Mouse (Mus musculus): ENCODE measurements around the gene Jph2. TPM values are rescaled to one million over a fixed set of nuclear protein-coding genes. Genes with fewer than 3 reads are reported as not detected.
"Not testable (repeated sequence)": the region's sequence is repeated elsewhere in the genome, so short reads cannot be mapped to it uniquely, and the experiment has no call there.

Jph2 gene
- total RNA-seq, 2 experiments from 2014 or later: 350 to 362 TPM

DNA sequence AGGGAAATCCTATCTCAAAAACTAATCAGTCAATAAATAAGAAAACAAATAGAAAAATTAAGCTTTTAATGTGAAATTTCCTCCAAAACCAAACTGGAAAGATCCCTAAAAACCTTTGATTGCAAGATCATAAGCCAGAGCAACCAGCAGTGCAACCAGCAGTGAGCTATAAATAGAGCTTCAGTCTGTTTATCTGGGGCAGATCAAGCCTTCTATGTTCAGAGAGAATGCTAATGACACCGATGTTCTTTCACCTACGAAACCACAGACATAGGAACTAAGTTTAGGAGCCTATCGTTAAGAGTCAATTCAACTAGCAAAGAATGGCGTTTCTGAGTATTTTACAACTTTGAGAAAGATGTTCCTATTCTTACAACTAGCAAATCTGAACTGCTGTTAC, 14.0 kb upstream of the Jph2 start:
- DNase-seq: no peak

DNA sequence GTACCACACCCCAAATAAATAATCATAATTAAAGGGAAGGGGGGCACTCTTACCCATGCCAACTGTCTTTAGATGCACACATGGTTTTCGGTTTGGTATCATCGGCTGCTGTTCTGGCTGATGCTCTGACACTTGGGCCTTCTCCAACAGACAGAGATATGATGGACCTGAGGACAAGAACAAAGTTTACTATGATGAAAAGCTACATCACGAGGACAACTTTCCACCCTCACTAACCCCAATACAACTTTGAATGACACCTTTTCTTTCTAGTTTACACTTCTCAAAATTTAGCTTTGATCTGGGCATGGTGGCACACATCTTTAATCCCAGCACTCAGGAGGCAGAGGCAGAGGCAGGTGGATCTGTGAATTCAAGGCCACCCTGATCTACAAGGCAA, 13.6 kb upstream of the Jph2 start:
- not testable (repeated sequence) for DNase-seq

DNA sequence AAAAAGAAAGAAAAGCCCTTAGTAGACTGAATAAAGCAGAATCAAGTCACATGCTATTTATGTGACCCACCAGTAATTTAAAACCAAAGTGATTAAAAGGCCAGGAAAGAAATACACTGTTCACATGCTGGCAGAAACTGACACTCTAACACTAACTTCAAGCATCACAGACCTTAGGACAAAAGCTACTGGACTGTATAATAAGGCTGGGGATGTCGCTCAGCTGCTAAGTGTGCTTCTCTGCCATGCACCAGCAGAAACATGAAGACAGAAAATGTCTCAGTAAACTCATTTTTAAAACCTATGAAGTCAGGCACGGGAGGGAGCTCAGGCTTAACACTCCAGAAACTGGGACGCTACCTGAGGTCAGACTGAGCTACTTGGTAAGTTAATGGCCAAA, 12.4 kb upstream of the Jph2 start:
- no peak for DNase-seq

DNA sequence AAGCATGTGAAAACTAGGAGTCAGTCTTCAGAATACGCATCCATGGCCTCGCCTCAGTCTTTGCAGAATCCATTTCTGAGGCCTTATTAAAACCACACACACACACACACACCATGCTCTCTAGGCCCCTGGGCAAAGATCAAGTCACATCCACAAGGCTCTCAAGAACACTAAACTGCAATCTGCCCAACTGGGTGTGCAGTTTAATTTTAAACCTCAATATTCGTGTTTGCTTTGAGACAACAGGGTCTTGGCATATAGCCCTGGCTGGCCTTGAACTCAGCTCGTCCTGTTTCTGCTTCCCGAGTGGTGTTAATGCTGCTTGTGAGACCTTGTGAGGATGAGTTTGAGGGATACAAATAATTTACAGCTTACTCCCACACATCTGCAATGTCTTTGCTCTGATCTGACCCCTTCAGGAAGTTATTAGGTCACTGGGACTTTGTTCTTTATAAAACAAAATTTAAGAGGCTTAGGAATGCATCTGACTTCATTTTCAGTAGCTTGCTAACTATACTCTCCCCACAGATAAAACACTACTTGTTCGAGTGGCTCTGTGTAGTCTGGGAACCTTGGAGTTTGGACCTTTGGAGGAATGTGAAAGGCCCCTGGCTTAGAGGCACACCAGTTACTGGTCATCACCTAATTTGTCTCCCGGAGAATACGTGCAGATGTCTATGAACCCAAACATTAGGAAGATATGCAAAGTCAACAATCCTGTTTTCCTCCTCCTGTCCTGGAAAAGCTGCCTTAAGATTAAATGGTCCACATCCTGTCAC, 6.4 kb upstream of the Jph2 start:
- no peak for DNase-seq

DNA sequence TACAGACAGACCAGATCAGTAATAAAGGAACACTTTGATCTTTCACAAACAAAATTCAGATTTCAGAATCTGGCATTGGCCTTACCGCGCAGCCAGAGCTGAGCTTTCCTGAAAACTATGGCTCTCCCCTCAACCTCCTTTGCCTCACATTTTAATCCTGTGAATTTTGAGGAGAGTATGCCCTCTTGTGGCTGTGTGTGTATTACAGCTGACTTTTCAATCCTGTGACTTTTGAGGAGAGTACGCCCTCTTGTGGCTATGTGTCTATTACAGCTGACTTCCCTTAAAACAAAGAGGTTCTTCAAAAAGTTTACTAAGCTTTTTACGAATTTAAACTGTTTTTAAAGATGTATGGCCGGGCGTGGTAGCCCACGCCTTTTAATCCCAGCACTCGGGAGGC, 3.4 kb upstream of the Jph2 start:
- peak; percentile 72 for DNase-seq

DNA sequence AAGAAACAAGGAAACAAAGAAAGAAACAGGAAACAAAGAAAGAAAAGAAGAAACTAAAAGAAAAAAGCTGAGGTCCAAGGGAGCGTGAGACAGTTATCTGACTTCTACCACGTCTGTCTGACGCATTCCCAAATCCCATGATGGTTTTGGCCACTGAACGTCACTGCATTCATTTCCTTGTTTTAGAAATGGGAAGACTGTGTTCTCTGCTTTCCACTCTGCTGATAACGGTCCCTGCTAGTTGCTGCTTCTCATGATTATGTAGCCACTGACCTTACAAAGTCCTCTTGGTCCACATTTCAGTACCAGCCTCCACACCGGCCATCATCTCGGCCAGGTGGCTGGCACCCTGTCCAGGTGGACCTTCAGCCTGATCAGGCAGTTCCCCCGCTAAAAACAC, 1.4 kb upstream of the Jph2 start:
- no peak for DNase-seq

DNA sequence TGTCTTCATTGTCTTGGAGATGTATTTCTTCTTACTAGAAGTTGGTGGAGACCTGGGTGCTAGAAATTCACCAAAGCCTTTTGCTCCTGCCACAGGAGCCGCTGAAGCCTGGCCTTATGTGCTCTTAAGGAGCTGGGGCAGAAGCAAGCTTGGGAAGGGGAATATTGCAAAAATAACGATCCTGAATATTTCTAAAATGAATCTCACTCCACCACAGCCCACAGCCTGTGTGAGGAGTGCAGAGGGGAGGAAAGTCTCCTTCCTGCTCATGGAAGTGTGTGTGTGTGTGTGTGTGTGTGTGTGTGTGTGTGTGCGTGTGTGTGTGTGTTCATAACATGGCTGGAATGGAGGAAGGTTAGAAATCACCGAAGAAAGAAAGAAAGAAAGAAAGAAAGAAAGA, 977 bp upstream of the Jph2 start:
- no peak for DNase-seq

DNA sequence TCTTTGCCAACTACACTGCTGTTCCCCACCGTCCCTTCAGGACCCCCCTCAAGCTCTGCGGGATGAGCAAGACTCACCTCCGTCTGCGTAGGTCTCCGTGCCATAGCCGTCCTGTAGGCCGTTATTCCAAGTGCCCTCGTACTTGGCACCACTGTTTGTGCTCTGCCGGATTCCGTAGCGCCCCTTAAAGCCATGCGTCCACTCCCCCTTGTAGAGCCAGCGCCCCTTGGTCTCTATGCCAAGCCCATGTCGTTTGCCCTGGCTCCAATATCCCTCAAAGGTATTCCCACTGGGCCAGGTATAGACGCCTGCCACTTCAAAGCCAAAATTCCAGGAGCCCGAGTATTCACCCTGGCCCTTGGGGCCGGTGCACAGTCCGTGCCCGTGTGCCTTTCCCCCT, 722 bp downstream of the Jph2 start:
- no peak for DNase-seq

DNA sequence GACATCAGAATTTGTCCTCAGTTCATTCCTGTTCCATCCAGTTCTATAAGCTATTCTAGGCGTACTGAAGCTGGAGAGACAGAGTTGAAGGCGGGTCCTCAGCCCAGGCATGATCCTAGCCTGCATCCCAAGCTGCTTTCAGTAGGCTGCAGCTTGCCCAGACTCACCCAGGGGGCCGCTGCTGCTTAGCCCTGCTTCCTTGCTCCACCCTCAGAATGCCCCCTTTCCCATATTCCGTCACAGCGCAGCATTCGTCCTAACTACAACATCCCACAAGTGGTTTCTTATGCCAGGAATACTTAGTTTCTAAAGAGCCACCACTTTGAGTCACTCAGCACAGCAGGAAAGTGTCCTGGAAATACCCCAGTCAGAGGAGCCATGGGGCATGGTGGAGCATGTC, 2.8 kb downstream of the Jph2 start:
- no peak for DNase-seq

DNA sequence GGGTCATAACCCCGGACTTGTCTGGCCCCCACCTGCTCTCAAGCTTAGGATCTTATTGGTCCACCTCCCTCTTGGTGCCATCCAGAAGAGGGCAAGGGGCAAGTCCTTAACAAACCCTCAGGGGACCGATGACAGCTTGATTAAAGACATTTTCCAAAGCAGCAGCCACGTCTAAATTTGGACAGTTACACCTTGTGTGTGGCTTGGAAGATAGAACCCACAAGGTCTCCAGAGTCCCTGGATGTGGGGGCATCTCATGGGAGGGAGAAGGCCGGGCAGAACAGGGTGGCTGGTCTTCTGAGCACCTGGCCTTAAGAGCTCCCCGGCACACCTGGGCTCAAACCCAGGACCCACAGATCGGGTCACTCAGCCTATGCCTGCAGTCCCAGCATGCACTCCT, 3.8 kb downstream of the Jph2 start:
- no peak for DNase-seq

DNA sequence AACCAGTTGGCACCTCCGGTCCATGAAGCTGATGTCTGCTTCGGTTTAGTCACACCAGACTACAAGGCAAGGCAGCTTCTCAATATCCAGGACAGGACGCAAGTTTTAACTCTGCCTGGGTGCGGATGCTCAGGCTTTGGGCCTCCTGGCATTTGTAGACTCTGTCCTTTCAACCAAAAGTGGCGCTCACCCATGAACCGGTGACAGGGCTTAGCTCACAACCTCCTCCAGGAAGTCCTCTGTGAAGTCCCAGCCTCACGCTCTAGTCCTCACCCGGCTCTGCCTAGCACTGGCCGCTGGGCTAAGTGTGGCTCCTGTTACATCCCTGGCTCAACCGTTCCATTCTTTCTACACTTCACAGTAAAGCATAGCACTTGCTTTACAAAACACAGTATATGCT, 4.6 kb downstream of the Jph2 start:
- DNase-seq: no peak

DNA sequence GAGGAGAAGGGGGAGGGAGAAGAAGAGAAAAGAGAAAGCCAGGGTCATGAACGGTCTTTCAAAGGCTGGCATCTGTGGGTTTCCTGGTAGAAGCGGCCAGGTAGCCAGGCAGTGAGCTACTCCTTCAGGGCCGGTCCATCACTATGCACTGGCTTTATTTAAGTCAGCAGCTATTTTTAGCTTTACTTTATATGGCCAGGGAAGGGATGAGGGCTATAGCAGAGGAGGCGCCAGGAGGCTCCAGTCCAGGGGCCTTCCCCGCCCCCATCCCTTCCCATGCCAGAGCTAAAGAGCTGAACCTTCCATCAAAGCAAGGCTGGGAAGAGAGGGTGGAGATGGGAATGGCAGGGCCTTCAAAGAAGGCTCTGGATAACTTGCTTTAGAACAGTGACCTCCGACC, 5.4 kb downstream of the Jph2 start:
- peak; percentile 63 for DNase-seq

DNA sequence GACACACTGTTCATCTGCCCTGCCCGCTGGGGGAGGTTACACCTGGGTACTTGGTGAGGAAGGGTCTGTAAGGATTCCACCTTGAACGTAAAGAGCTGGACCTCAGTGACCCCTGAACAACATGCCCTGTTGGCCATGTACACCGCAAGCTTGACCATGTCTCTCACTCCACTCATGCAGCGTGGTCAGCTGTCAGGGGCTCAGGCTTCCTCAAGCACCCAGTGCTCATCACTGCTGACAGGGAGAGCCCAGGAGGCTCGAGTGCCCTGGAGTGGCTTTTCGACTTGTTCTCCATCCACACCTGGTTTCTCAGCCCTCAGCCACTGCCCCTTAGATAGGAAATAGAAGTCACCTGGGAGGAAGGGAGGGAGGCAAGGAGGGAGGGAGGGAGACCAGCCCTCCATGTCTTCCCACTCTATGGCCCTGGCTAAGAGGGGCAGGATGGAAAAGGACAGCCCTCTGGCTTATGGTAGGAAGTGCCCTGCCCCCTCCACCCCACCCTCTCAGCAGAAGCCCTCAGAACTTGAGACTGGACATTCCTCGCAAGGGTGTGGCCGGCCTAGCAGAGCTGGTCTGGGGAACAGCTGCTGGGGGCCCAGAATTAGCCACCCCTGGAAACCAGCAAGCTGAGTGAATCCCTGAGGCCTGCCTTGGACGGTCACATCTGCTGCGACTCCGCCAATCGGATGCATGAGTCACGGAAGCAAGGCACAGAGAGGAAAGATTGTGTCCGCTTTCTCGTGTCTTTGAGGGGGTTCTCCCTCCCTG, 11.2 kb downstream of the Jph2 start:
- DNase-seq: peak; percentile 56

DNA sequence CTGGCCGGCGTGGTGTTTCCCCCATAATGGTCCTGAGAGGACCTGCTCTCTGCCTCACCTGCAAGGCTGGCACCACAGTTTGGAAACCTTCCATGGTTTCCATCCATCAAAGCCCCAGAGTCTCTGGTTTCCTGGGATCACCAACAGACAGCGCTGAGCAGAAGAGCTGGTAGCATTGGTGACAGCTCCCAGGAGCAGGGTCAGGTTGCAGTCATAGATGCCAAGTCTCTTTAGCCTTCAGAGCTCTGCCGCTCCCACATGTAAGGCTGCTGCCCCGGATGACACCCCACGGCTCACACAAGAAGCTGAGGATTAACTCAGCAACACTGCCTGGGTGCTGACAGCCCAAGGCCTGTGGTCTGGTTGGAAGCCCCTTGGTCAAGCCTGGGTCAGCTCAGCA, 12.7 kb downstream of the Jph2 start:
- DNase-seq: no peak

DNA sequence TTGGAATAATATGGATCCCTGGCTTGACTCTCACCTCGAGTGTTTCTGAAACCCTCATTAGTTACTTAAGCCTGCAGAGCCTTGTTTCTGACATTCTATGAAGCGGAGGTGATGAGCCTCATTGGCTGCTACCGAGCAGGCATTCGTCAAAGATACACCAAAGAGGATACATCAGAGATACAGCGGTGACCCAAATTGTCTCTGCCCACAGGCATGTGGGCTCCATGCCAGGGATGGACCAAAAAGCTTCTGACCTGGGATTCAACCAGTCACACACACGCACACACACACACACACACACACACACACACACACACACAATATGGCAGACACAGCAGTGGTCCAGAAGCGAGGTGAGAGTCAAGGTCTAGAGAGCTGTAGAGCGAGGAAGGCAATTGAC, 16.5 kb downstream of the Jph2 start:
- no peak for DNase-seq

DNA sequence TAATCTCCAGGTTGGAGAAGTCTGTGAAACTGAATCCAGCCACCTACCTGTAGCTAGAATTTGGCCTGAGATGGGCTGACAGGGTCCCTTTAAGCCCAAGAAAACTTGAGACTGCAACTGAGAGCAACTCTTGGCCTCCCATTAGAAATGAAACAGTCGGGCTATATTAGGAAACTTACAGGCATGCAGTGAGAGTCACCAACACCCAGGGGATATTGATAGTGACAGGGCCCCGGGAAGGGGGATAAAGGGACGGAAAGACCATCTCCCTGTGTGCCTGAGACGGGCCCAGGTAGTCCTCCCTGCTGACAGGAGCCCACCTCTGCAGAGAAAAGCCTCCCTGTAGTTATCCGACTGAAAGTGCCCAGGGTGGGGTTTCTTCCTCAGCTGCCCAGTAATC, 18.4 kb downstream of the Jph2 start:
- DNase-seq: no peak

DNA sequence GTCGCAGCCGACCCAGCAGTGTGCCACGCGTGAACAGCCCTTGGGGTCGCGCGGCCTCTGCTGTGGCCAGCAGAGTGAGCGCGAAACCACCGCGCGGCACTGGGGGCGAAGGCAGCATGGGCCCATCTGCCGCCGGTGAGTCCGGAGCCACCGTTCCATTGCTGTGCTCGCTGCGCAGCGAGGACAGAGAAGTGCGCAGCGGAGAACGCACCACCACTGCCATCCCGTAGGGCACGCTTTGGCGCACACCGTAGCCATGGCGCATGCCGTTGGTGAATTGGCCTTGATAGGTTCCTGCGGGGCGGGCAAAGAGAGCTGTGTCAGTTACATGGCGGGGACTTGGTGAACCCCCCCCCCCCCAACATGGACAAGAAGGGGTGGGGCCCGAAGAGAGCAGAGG, 21.7 kb downstream of the Jph2 start:
- DNase-seq: no peak

DNA sequence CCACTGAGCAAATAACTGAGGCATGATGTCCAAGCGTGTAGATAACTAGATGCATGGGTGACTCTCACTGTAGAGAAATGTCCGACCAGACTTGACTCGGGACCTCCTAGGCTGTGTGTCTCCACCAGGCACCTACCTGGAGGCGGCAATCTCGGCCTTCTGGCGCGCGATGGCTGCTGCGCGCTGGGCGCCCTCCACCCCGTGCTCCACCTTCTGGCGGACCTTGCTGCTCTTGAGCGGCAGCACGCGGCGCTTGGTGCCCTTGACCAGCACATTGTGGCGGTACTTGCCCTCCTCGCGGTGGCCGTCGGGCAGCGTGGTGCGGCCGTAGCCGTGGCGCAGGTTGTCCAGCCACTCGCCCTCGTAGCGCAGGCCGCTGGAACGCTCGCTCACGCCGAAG, 22.3 kb downstream of the Jph2 start:
- DNase-seq: no peak

DNA sequence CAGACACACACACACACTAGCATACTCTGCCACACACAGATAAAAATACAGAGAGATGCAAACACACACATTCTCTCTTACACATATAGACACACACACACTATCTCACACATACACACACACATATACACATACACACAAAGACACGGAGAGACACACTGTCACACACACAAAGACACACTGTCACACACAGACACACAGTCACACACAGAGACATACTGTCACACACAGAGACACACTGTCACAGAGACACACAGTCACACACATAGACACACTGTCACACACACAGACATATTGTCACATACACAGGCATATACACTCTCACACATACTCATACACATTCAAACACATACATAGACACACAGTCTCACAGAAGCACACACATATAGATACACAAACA, 25.2 kb downstream of the Jph2 start:
- DNase-seq: no peak

DNA sequence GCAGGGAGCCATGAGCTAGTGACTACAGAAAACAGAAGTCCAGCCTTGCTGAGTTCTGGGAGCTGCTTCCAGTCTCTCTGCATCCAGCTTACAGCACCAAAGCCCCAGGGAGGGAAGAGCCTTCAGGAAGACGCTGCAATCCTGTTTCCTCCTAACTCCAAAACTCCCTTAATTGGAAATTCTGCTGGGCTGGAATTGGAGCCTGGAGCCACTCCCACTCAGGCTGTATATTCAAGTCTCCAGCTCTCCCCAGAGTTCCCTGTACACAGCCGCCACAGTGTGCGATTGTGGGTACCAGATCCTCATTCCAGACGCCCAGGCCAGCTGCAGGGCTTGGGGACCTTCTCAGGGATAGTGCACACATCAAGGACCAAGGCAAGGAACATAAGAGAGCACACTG, 27.6 kb downstream of the Jph2 start:
- DNase-seq: no peak

DNA sequence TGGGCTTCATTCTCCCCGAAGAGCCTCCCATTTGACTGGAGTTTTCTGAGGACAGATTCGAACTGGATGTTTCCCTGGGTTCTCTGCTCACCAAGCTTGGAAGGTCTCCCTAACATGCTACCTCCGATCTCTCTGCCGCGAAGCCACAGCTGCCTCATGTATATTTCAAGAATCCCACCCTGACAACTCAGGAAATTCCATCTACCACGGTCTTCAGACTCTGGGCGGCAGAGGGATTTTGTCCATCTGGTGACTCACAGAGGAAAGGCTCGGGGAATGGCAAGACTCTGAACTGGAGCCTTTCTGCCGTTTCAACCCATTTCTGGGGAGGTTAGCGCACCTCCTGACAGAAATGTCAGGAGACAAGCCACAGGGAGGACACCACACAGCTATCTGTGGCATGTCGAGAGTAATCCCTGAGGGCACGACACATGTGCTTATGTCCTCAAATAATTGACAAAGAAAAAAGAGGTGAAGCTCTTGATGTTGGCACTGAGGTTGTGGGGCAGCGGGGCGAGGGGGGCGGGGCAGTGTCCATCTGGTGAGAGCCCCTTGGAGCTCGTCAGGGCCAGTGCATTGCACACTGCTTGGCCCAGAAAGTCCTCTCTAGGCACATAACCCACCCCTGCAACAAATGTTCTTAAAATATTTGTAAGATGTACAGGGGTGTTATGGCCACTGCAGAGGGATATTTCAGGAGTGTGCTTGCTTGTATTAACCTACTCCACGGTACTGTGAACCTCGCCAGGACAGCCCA, 32.8 kb downstream of the Jph2 start:
- no peak for DNase-seq

DNA sequence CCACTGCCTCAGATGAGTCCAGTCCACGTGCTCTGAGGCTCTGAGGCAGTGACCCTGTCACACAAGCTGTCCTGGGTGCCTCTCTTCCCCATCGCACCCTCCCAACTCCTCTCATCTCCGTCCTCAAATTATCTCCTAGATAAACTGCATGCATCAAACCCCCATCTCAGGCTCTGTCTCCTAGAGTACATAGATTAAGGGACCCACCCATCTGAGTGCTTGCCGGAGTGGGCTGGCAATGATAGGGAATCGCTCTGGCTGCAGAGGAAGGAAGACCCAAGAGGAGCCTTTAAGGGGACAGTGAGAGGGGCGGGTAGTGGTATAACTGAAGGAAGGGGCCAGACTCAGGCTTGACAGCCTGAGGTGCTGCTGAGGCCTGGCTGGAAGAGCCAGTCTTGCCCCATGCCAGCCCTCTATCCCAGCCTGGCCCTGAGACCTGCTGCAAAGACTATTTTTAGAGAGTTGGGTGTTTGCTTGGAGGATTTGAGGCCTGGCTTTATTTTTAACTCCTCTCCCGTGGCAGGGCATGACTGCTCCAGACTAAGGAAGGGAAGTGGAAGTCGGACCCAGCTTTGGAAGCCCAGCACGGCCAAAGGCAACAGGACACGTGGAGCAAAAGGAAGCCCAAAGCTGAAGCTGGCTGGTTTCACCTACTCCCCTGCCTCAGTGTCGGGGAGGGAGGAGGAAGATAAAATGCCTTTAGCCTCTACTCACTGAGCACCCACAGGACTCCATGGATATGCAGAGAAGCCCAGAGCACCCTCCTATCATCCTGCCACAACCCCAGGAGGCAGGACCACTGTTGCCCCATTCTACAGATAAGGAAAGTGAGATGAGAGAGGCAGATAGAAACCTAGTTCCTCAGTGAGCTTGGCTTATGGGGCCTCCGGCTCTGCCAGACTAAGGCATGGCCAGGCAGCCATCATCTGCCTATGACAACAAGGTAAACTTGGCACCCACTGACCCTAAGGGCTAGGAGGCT, 34.6 kb downstream of the Jph2 start:
- DNase-seq: no peak

Data from gastrocnemius, postnatal 10 days (tissue).